In the genomic region with DNA sequence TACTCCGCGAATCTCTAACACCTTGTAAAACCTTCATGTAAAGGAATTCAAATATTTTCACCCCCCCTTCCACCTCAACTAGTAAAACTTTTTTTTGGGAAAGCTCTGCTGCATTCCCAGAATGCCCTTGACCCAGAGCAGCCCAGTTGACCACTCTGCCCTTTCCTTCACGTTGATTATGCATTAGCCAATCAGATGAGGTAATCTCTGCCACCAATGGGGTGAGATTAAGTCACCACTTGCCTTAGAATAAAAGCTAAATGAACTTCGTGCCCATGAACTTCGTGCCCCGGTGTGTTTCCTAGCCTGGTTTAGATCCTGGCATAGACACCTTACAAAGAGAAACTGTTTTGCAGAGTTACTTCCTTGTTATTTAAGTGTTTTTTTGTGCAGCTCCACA, we compare ENCODE assay signal across 8 mouse cellular contexts. TPM values are rescaled to one million over a fixed set of nuclear protein-coding genes. Genes with fewer than 3 reads are reported as not detected.
DNase-seq lines count a peak whose midpoint lies in the region; ATAC-seq and TF ChIP-seq lines count a peak whose summit lies in the region.
"Had no signal": no experiment of that assay in that cellular context is flagged by ENCODE, and none has a peak within 500 bp of the region (broad histone marks: within the 10 kb centered on the region; RNA-seq: fewer than 3 reads in every experiment).

No protein-coding gene starts in this region.

- 48% methylated on average over 6 of the region's 6 CpGs for WGBS in midbrain, embryonic 12.5 days

- peak; percentile 61 for DNase-seq in 3T3-L1 (ENCODE audit: low read depth, low spot score)
- DNase-seq in kidney, postnatal 10 days = peak; percentile 47
- no peak for DNase-seq in frontal cortex, postnatal 14 days (ENCODE audit: low spot score in 2 of 2)
- no peak for DNase-seq in frontal cortex, postnatal 10 days (ENCODE audit: low spot score in 2 of 2)

- peak overlapping the region; percentile 92 for H3K4me3 ChIP-seq in E14TG2a.4 (replicated peaks; ENCODE audit: low read length)
- peak overlapping the region; percentile 77 for H3K4me3 ChIP-seq in midbrain, embryonic 12.5 days

- no peak for TF ChIP-seq CTCF in E14TG2a.4 (conservative IDR thresholded peaks at IDR 0.05; ENCODE audit: low read length)

- no peak overlapping the region for H3K27ac ChIP-seq in midbrain, embryonic 12.5 days (replicated peaks)

- H3K4me1 ChIP-seq in E14TG2a.4 (replicated peaks; ENCODE audit: low read depth, low read length) = peaks cover 42% of the 10 kb centered on the region
- H3K4me1 ChIP-seq in midbrain, embryonic 12.5 days = peaks cover 16% of the 10 kb centered on the region

- peak; percentile 34 for ATAC-seq in granulocyte monocyte progenitor cell, adult 5-6 weeks (replicated peaks; ENCODE audit: poor library complexity, severe bottlenecking)
- no peak for ATAC-seq in midbrain, embryonic 12.5 days (ENCODE audit: low FRiP score, low read depth)

- peak overlapping the region; percentile 84; the same call in 1 of the 2 replicates for H3K9ac ChIP-seq in midbrain, embryonic 12.5 days (replicated peaks)

- no peaks in the 10 kb centered on the region for H3K9me3 ChIP-seq in E14TG2a.4 (ENCODE audit: low read length)
- H3K9me3 ChIP-seq in midbrain, embryonic 12.5 days = no peaks in the 10 kb centered on the region

- no peaks in the 10 kb centered on the region for H3K27me3 ChIP-seq in E14TG2a.4 (ENCODE audit: insufficient read depth, low read length)
- H3K27me3 ChIP-seq in midbrain, embryonic 12.5 days = no peaks in the 10 kb centered on the region

- H3K36me3 ChIP-seq in E14TG2a.4 (ENCODE audit: insufficient read depth, low read length) = peaks cover 4% of the 10 kb centered on the region; the same call in 1 of the 2 replicates
- no peaks in the 10 kb centered on the region for H3K36me3 ChIP-seq in midbrain, embryonic 12.5 days

- peak overlapping the region; percentile 77 for H3K4me2 ChIP-seq in midbrain, embryonic 12.5 days (replicated peaks)

RNA-seq across cellular contexts. Expression of a gene that starts 20.6 kb away (rescaled TPM):
- not detected in 2 replicates for total RNA-seq in granulocyte monocyte progenitor cell, adult 5-6 weeks (2014; fragmentation: Nextera tagmentation)
- not detected in 2 replicates for total RNA-seq in granulocyte monocyte progenitor cell, adult 5-6 weeks (2017)
- polyA plus RNA-seq in midbrain, embryonic 12.5 days (2016; fragmentation: Nextera tagmentation; extraction: Ambion mirVana) = not detected in 2 replicates
- polyA plus RNA-seq: gonadal fat pad, adult 2 months had no signal

RNA-seq across cellular contexts. Expression of a gene that starts 31.5 kb away (rescaled TPM):
- 417 and 477 TPM in 2 replicates for total RNA-seq in granulocyte monocyte progenitor cell, adult 5-6 weeks (2014; fragmentation: Nextera tagmentation)
- total RNA-seq in granulocyte monocyte progenitor cell, adult 5-6 weeks (2017) = 469 and 557 TPM in 2 replicates
- polyA plus RNA-seq in midbrain, embryonic 12.5 days (2016; fragmentation: Nextera tagmentation; extraction: Ambion mirVana) = 620 TPM in 2 replicates

RNA-seq across cellular contexts. Expression of a gene that starts 41.4 kb away (rescaled TPM):
- total RNA-seq in granulocyte monocyte progenitor cell, adult 5-6 weeks (2014; fragmentation: Nextera tagmentation) = not detected in 2 replicates
- not detected in 2 replicates for total RNA-seq in granulocyte monocyte progenitor cell, adult 5-6 weeks (2017)
- polyA plus RNA-seq in midbrain, embryonic 12.5 days (2016; fragmentation: Nextera tagmentation; extraction: Ambion mirVana) = not detected in 2 replicates

Comparison
In these comparisons a context has a peak if more than half of its experiments do, and no peak if none do; other contexts are left out.
1. DNase-seq: peak in 3T3-L1 (single experiment) and kidney, postnatal 10 days (single experiment); none in frontal cortex, postnatal 14 days (0 of 2) and frontal cortex, postnatal 10 days (0 of 2).